Comparison of ENCODE assay signal across 12 mouse cellular contexts in the genomic region with DNA sequence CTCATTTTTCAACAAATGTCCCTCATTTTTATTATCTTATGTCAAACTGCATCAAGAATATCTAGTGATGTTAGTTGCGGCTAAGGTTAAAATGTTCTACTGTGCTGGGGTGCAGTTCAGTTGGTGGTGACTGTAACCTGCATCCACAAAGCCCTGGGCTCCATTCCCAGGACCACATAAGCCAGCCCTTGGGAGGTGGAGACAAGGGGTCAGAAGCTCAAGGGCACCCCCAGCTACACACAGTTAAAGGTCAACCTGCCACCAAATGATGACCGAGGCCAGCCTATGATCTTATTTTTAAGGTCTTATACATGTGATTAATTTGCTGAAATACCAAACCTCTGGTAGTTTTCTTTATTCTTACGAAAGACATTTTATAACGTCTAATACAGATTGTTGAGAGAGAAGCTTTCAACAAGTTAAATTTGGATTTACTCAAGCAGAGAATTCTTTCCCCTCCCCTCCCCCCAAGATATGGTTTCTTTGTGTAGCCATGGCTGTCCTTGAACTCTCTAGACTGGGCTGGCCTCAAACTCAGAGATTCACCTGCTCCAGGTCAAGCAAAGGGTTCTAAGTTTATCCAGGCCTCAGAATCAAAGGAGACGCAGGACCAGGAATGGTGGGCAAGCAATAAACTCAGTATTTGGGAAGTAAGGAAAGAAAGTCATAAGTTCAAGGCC.
"Had no signal": no experiment of that assay in that cellular context is flagged by ENCODE, and none has a peak within 500 bp of the region (broad histone marks: within the 10 kb centered on the region; RNA-seq: fewer than 3 reads in every experiment).

No protein-coding gene starts in this region.

- ATAC-seq: midbrain, embryonic 16.5 days had no signal

- H3K27ac ChIP-seq: limb, embryonic 13.5 days; liver, embryonic 14.5 days; midbrain, embryonic 12.5 days; stomach, postnatal 0 days had no signal

- H3K4me2 ChIP-seq: limb, embryonic 13.5 days; midbrain, embryonic 12.5 days had no signal

- H3K9me3 ChIP-seq: limb, embryonic 13.5 days; midbrain, embryonic 12.5 days had no signal

- H3K27me3 ChIP-seq: limb, embryonic 13.5 days; midbrain, embryonic 12.5 days had no signal

- H3K4me1 ChIP-seq: midbrain, embryonic 12.5 days had no signal

- H3K36me3 ChIP-seq: limb, embryonic 13.5 days; midbrain, embryonic 12.5 days had no signal

- DNase-seq: kidney, postnatal 25 days; layer of hippocampus, adult 9-11 months; left cerebral cortex, postnatal 4 days; lung, adult 18-20 months; right cerebral cortex, postnatal 14 days; thymus, adult 18-20 months; thymus, postnatal 14 days had no signal

- H3K4me3 ChIP-seq: limb, embryonic 13.5 days; midbrain, embryonic 12.5 days had no signal

- H3K9ac ChIP-seq: limb, embryonic 13.5 days; liver, embryonic 14.5 days; midbrain, embryonic 12.5 days had no signal
